Mouse (Mus musculus): ENCODE measurements around the gene Rpl28. TPM values are rescaled to one million over a fixed set of nuclear protein-coding genes. Genes with fewer than 3 reads are reported as not detected.
A peak's percentile ranks its signal among the peaks of the same experiment; 100 is the strongest.
"Not testable (repeated sequence)": the region's sequence is repeated elsewhere in the genome, so short reads cannot be mapped to it uniquely, and the experiment has no call there.

Gene Rpl28
- total RNA-seq, 2 experiments from 2014 or later = 613 to 657 TPM

GRCm38 (mm10) chr7:4820925-4821324, 28.3 kb downstream of the Rpl28 start:
- intact Hi-C loops (cut with DNase I; ENCODE audit: low total_unique reads); DNase-seq: not testable (repeated sequence)

GRCm38 (mm10) chr7:4821690-4822089, 29.0 kb downstream of the Rpl28 start:
- intact Hi-C loops (cut with DNase I; ENCODE audit: low total_unique reads) = no loop called here

GRCm38 (mm10) chr7:4822162-4822907, 29.7 kb downstream of the Rpl28 start:
- DNase-seq = no peak
- intact Hi-C loops (cut with DNase I; ENCODE audit: low total_unique reads) = no loop called here

More at GRCm38 (mm10) chr7:4821690-4822089, 29.0 kb downstream of the Rpl28 start:
- no peak for DNase-seq

- no peak for DNase-seq
- intact Hi-C loops (cut with DNase I; ENCODE audit: low total_unique reads) = no loop called here
These were observed 32.7 kb downstream of the Rpl28 start for GRCm38 (mm10) chr7:4825365-4825764.

GRCm38 (mm10) chr7:4830476-4830875, 37.8 kb downstream of the Rpl28 start:
- intact Hi-C loops (cut with DNase I; ENCODE audit: low total_unique reads) = no loop called here
- DNase-seq = no peak

- DNase-seq = no peak
- intact Hi-C loops (cut with DNase I; ENCODE audit: low total_unique reads) = no loop called here
These were observed 43.1 kb downstream of the Rpl28 start for GRCm38 (mm10) chr7:4835631-4836327.

GRCm38 (mm10) chr7:4836351-4836792, 43.7 kb downstream of the Rpl28 start:
- peak; percentile 37 for DNase-seq
- intact Hi-C loops (cut with DNase I; ENCODE audit: low total_unique reads) = no loop called here

- DNase-seq = no peak
- intact Hi-C loops (cut with DNase I; ENCODE audit: low total_unique reads) = no loop called here
These were observed 45.0 kb downstream of the Rpl28 start for GRCm38 (mm10) chr7:4837639-4838038.

- intact Hi-C loops (cut with DNase I; ENCODE audit: low total_unique reads) = no loop called here
- DNase-seq = no peak
These were observed 49.4 kb downstream of the Rpl28 start for GRCm38 (mm10) chr7:4842077-4842476.

GRCm38 (mm10) chr7:4842634-4843131, 50.0 kb downstream of the Rpl28 start:
- no peak for DNase-seq
- intact Hi-C loops (cut with DNase I; ENCODE audit: low total_unique reads) = no loop called here

GRCm38 (mm10) chr7:4843604-4844244, 51.0 kb downstream of the Rpl28 start:
- intact Hi-C loops (cut with DNase I; ENCODE audit: low total_unique reads) = no loop called here
- DNase-seq = no peak

- DNase-seq = no peak
- intact Hi-C loops (cut with DNase I; ENCODE audit: low total_unique reads) = no loop called here
These were observed 51.7 kb downstream of the Rpl28 start, which contains the start of gene Shisa7 for GRCm38 (mm10) chr7:4844245-4844916. Shisa7 (minus strand) TSS chr7:4844696.

Other genes starting within 250 kb of the Rpl28 start
- gene Syt5, start 245.3 kb upstream of the Rpl28 start, total RNA-seq (2021) = under 1 TPM in 1 of 2 experiments, not detected in 1; 0.13 TPM
- gene Ptprh, start 188.8 kb upstream of the Rpl28 start, total RNA-seq (2021) = not detected
- gene Tmem86b, start 161.5 kb upstream of the Rpl28 start, total RNA-seq (2021) = 1 to 10 TPM; 2.1 to 3.1 TPM
- gene Ppp6r1, start 133.9 kb upstream of the Rpl28 start, total RNA-seq (2021) = 10 to 100 TPM; 44.2 to 45.0 TPM
- 10 to 100 TPM; 19.7 to 20.3 TPM for gene Hspbp1, start 107.8 kb upstream of the Rpl28 start, total RNA-seq (2021)
- 1 to 10 TPM; 1.8 to 2.3 TPM for gene Brsk1, start 102.3 kb upstream of the Rpl28 start, total RNA-seq (2021)
- gene Tmem150b, start 67.6 kb upstream of the Rpl28 start, total RNA-seq (2021) = under 1 TPM in 1 of 2 experiments, not detected in 1; 0.12 TPM
- 10 to 100 TPM; 18.9 to 19.9 TPM for gene Kmt5c, start 52.8 kb upstream of the Rpl28 start, total RNA-seq (2021)
- 1 to 10 TPM; 2.6 to 2.9 TPM for gene Cox6b2, start 39.8 kb upstream of the Rpl28 start, total RNA-seq (2021)
- not detected for gene Fam71e2, start 21.6 kb upstream of the Rpl28 start, total RNA-seq (2021)
- under 1 TPM in 1 of 2 experiments, not detected in 1; 0.13 TPM for gene Il11, start 10.0 kb upstream of the Rpl28 start, total RNA-seq (2021)
- gene Tmem190, start 9.9 kb upstream of the Rpl28 start, total RNA-seq (2021) = not detected
- gene Tmem238, start 3.2 kb upstream of the Rpl28 start, total RNA-seq (2021) = 1 to 10 TPM; 2.5 to 4.1 TPM
- 10 to 100 TPM; 79.5 to 80.4 TPM for gene Ube2s, start 19.7 kb downstream of the Rpl28 start, total RNA-seq (2021)
- not detected for gene Shisa7, start 51.8 kb downstream of the Rpl28 start, total RNA-seq (2021)
- 1 to 10 TPM; 2.4 TPM for gene Isoc2b, start 77.4 kb downstream of the Rpl28 start, total RNA-seq (2021)
- 10 to 100 TPM; 15.8 to 16.7 TPM for gene Isoc2a, start 84.3 kb downstream of the Rpl28 start, total RNA-seq (2021)
- gene Gm36210, start 113.6 kb downstream of the Rpl28 start, total RNA-seq (2021) = not detected
- gene Zfp628, start 122.3 kb downstream of the Rpl28 start, total RNA-seq (2021) = 1 to 10 TPM; 7.9 to 8.4 TPM
- gene Nat14, start 129.2 kb downstream of the Rpl28 start, total RNA-seq (2021) = 1 to 10 TPM; 2.4 to 3.3 TPM
- 10 to 100 TPM; 28.5 to 33.4 TPM for gene Ssc5d, start 132.9 kb downstream of the Rpl28 start, total RNA-seq (2021)
- gene Sbk2, start 171.5 kb downstream of the Rpl28 start, total RNA-seq (2021) = 10 to 100 TPM; 39.9 to 51.4 TPM
- 1 to 10 TPM in 1 of 2 experiments, under 1 TPM in 1; 0.33 to 1.0 TPM for gene Sbk3, start 178.3 kb downstream of the Rpl28 start, total RNA-seq (2021)
- gene Zfp579, start 203.3 kb downstream of the Rpl28 start, total RNA-seq (2021) = 10 to 100 TPM in 1 of 2 experiments, 1 to 10 TPM in 1; 9.0 to 10.5 TPM
- 1 to 10 TPM; 5.8 to 6.0 TPM for gene Zfp524, start 221.5 kb downstream of the Rpl28 start, total RNA-seq (2021)
- gene Fiz1, start 221.8 kb downstream of the Rpl28 start, total RNA-seq (2021) = 10 to 100 TPM; 16.3 to 16.5 TPM
- gene Gm44973, start 222.6 kb downstream of the Rpl28 start, total RNA-seq (2021) = not detected
- 10 to 100 TPM; 12.6 to 13.4 TPM for gene Zfp865, start 227.5 kb downstream of the Rpl28 start, total RNA-seq (2021)
- under 1 TPM; 0.31 to 0.33 TPM for gene Ccdc106, start 227.7 kb downstream of the Rpl28 start, total RNA-seq (2021)
- gene 4632433K11Rik, start 241.2 kb downstream of the Rpl28 start, total RNA-seq (2021) = not detected
- 1 to 10 TPM; 4.3 to 5.0 TPM for gene Zfp784, start 245.6 kb downstream of the Rpl28 start, total RNA-seq (2021)

All from gastrocnemius, postnatal 14 days (tissue).